Mouse (Mus musculus): ENCODE measurements around the gene Tsen34. TPM values are rescaled to one million over a fixed set of nuclear protein-coding genes. Genes with fewer than 3 reads are reported as not detected.
A peak's percentile ranks its signal among the peaks of the same experiment; 100 is the strongest.

The Tsen34 gene
- 10 to 100 TPM; 68.3 to 73.4 TPM for total RNA-seq (2021)

DNA sequence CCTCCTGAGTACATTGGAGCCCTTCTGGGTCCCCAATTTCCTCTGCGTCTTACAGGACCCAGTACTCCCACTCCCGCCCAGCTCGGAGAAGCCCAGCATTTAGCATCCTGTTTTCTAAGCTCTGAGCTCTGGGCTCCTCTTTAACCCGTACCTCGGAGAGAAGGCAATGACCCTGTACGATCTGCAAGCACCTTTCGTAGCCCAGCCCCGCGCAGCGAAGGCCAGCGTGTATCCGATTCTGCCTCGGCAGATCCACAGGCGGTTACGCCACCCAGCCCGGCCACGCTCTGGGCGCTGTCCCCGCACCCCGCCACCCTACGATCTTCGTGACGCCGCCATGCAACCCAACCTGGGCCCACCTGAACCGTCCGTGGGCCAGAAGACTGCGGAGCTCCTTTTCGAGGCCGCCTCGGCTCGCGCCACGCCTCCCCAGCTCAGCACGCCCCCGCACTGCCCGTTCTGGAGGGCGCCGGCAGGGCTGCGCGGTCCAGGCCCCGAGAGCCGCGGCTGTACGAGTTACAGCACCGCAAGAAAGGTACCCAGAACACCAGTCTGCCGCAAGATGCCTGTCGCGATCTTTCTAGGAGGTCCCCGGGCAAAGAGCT, at the start of gene Tsen34:
Gene Tsen34, plus strand, starts transcription at position 482 of the 605 bp plus-strand sequence.
- no peak for DNase-seq (ENCODE audit: low spot score)
- intact Hi-C loops (cut with DNase I), result loop anchor here (1.0 to 10.0 kb wide), 5 partner anchors 14 to 1102 kb away; partner anchors contain the start of genes Cnot3, Rdh13 and Rpl28

GRCm38 (mm10) chr7:3643412-3643811, 49.3 kb upstream of the Tsen34 start:
- intact Hi-C loops (cut with DNase I), result no loop called here

DNA sequence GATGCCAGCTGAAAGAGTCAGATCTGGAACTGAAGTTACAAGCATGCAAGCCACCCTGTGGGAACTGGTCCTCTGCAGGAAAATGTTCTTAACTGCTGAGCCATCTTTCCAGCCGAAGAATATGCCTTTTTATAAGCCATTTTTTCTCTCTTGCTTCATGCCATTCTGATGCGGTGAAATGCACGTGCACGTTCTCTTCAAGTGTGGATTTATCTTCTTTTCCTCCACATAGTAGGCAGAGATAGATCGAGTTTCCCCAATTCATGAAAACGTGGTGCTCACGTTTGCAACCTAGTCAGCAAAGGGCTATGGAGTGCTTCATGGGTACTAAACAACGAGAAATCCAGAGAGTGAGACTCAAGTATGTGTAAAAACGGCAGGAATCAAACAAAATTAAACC, 48.8 kb upstream of the Tsen34 start:
- intact Hi-C loops (cut with DNase I), result no loop called here

More at GRCm38 (mm10) chr7:3643412-3643811, 49.3 kb upstream of the Tsen34 start:
- no peak for DNase-seq (ENCODE audit: low spot score)

DNA sequence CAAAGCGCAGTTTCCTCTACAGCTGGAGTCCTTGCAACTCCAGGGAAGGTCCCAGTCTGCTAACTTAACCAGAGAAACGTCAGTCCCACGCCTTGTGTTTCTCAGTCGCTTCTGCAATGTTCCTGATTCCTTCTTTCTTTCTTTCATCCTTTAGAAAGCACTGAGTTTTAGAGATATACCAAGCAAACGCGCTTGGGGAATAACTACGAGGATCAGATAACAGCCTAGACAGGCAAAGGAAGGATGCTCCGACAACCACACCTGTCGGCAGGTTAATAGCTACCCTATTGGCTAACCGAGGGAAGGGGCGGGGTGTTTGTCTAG, 48.4 kb upstream of the Tsen34 start:
- intact Hi-C loops (cut with DNase I), result no loop called here
- no peak for DNase-seq (ENCODE audit: low spot score)

More for the DNA sequence above, 48.8 kb upstream of the Tsen34 start:
- DNase-seq (ENCODE audit: low spot score), result no peak

DNA sequence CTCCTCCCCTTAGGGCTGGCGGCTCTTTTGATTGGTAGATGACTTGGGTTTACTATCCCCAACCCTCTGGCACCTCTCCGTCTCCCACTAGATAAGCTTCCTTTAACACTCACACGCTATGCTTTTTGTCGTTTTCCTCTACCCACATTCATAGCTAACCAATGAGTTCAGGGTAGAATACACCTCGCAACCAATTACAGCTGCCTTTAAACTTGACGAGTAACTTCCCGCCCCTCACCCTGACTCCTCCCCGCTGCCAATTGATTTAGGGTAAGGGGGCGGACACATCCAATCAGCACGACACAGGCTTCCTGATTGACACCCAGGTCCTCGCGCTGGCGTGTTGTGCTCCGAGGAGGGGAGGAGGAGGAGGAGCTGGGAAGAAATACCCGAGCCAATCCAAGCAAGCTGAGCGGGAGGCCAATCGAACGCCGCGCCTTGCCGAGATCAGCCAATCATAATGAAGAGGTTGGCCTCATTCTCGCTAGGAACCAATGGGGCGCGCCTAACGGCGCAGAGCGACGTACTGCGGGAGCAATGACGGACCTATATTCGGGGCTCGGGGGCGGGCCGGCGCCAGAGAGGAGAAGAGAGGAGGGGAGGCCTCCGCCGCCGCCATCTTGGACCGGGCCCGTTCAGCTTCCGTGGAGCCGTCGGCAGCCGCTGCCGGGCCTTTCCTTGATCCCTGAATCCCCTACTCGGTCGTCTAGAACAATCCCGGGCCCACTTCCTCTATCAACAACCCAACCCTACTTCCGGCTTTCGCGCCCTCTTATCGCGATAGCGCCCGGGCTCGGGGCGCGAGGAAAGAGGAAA, 47.8 kb upstream of the Tsen34 start, which contains the start of gene Cnot3:
Gene Cnot3, plus strand, starts transcription at position 597 of the 816 bp plus-strand sequence.
- intact Hi-C loops (cut with DNase I), result loop anchor here (5.0 kb wide), 1 partner anchor 47 kb away; the partner anchor contains the start of genes Mboat7 and Tsen34
- peak; percentile 99 for DNase-seq (ENCODE audit: low spot score)

- intact Hi-C loops (cut with DNase I), result loop anchor here (1.0 to 5.0 kb wide), 2 partner anchors 19 to 47 kb away; partner anchors contain the start of genes Mboat7 and Tsen34
- DNase-seq (ENCODE audit: low spot score), result no peak
These were observed 47.1 kb upstream of the Tsen34 start for GRCm38 (mm10) chr7:3645488-3646025.

GRCm38 (mm10) chr7:3646188-3646587, 46.5 kb upstream of the Tsen34 start:
- intact Hi-C loops (cut with DNase I), result loop anchor here (1.0 to 5.0 kb wide), 2 partner anchors 18 to 46 kb away; partner anchors contain the start of genes Mboat7 and Tsen34
- no peak for DNase-seq (ENCODE audit: low spot score)

DNA sequence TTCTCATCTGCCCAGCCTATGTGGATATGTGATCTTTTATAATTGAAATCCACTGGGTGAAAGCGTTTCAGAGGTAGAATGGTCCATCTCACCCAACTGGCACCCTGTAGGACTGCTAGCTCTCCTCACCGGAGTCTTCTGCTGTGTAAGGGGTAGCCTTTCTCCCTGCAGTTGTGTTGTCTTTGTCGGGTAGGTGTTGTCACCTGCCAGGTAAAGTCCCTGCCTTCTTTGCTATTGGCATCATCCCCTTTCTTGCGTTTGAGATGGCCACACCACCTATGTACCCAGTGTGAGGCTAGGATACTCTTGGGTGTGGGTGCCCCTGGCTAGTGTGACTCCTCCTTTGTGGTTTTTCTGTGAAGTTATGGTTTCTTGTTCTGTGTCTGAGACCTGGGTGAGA, 46.0 kb upstream of the Tsen34 start:
- DNase-seq (ENCODE audit: low spot score), result no peak
- intact Hi-C loops (cut with DNase I), result loop anchor here (1.0 to 5.0 kb wide), 2 partner anchors 18 to 46 kb away; partner anchors contain the start of genes Mboat7 and Tsen34

- no peak for DNase-seq (ENCODE audit: low spot score)
- intact Hi-C loops (cut with DNase I), result no loop called here
These were observed 35.7 kb upstream of the Tsen34 start for GRCm38 (mm10) chr7:3656966-3657365.

DNA sequence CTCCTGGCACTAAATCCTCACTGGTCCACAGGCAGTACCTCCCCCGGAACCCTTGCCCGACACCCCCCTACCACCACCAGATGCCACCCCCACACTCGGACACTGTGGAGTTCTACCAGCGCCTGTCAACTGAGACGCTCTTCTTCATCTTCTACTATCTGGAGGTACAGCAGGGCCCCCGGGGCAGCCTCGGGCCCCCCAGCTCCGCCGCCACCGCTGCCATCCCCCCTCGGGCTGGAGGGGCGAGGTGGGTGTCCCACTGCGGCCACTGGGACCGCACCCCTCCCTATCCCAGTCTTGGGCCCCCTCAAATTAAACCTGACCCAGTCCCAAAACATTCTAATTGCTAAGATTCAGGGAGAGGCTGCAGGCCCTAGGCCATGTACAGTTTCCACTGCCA, 34.1 kb upstream of the Tsen34 start:
- no peak for DNase-seq (ENCODE audit: low spot score)
- intact Hi-C loops (cut with DNase I), result no loop called here

- intact Hi-C loops (cut with DNase I), result loop anchor here (1.0 kb wide), 1 partner anchor 18 kb away; no protein-coding TSS in a partner anchor
These were observed 28.0 kb upstream of the Tsen34 start for GRCm38 (mm10) chr7:3664524-3665214.

GRCm38 (mm10) chr7:3665215-3666114, 27.2 kb upstream of the Tsen34 start, which contains the start of gene Leng1:
Gene Leng1 (minus strand): TSS chr7:3665840.
- intact Hi-C loops (cut with DNase I), result loop anchor here (1.0 kb wide), 1 partner anchor 27 kb away; the partner anchor contains the start of gene Tsen34
- DNase-seq (ENCODE audit: low spot score), result peak; percentile 96

More at GRCm38 (mm10) chr7:3664524-3665214, 28.0 kb upstream of the Tsen34 start:
- no peak for DNase-seq (ENCODE audit: low spot score)

DNA sequence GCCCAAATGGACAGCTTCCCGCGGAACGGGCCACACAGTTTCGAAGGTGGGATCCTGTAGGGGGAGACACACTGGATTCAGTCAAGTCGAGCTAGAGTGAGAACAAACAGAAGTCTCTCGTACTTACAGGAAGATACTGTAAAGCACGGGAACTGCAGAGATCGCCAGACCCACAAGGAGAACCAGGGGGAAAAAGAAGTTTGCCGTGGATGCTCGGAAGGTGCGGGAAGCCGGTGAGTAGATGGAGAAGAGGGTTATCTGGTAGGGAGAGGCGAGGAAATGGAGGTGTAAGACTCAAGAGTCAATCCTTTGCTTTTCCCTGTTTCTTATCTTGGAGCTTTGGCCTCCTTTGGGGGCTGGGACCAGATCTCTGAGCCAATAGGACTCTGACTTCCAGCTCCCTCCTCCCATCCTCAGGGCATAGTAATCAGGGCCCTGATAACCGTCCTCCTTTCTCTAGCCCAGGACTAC, 25.7 kb upstream of the Tsen34 start:
- intact Hi-C loops (cut with DNase I), result loop anchor here (1.0 kb wide), 1 partner anchor 25 kb away; the partner anchor contains the start of gene Tsen34
- no peak for DNase-seq (ENCODE audit: low spot score)

GRCm38 (mm10) chr7:3674507-3675227, 18.0 kb upstream of the Tsen34 start:
- intact Hi-C loops (cut with DNase I), result loop anchor here (10.0 kb wide), 1 partner anchor 800 kb away; no protein-coding TSS in a partner anchor
- DNase-seq (ENCODE audit: low spot score), result peak; percentile 37

DNA sequence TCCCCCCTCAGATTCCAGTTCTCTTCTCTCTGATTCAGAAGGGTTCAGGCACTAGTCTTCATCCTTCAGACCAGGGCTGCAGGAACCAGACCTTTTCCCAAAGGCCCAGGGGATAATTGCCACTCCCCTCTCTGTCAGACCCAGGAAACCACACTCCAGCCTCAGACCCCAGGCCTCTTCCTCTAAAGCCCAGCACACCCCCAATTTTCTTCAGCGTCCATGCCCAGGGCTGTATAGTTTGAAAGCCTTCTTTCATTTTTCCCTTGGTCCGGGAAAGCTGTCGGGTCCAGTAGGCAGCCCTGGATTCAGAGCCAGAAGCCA, 17.5 kb upstream of the Tsen34 start:
- intact Hi-C loops (cut with DNase I), result loop anchor here (10.0 kb wide), 1 partner anchor 800 kb away; no protein-coding TSS in a partner anchor

DNA sequence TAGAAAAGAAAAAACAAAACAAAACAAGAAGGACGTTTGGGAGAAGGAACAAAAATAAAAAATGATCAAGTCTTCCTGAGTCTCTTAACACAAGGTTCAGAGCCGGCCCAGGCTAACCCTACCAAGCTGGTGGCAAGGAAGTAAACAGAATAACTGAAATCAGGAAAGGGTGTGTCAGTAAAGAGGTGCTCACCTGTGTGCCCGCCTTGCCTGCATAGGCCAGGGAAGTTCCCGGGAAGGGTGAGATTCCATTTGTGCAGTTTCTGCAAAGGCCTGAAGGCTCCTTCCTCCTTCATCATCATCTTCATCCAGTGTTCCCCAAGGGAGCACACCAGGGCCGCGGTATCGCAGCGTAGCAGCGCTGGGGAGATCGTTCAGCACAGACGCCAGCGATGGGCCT, 16.3 kb upstream of the Tsen34 start:
- intact Hi-C loops (cut with DNase I), result loop anchor here (2.0 to 10.0 kb wide), 2 partner anchors 30 to 798 kb away; no protein-coding TSS in a partner anchor
- DNase-seq (ENCODE audit: low spot score), result no peak

More for the DNA sequence above, 17.5 kb upstream of the Tsen34 start:
- DNase-seq (ENCODE audit: low spot score), result no peak

DNA sequence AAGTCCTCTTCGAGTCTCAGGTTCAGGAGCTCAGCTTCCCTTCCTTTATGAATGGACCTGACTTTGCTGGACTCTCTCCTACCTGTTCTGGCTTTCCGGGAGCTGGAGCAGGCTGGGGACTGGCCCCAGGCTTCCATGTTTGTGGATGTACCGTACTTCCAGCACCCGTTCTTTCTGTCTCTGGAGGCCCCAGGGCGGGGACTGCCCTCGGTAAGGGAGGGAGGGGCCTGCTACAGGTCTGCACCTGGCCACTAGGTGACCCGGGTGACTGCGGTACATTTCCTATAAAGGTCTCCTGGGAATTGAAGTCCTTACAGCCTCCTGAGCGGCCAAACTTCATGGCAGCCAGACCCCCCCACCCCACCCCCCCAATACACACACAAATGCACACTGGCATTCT, 15.3 kb upstream of the Tsen34 start, which contains the start of gene Tmc4:
Gene Tmc4, minus strand, starts transcription at position 212 of the 400 bp plus-strand sequence.
- intact Hi-C loops (cut with DNase I), result loop anchor here (2.0 to 10.0 kb wide), 2 partner anchors 29 to 797 kb away; no protein-coding TSS in a partner anchor
- DNase-seq (ENCODE audit: low spot score), result no peak
